Mouse (Mus musculus): ENCODE data around the gene Osbpl8. TPM values are rescaled to one million over a fixed set of nuclear protein-coding genes. Genes with fewer than 3 reads are reported as not detected.

Gene Osbpl8
- total and polyA plus RNA-seq, 2 experiments from 2014 or later = 16.6 to 89.5 TPM

GRCm38 (mm10) chr10:111308850-111309501, 144.4 kb downstream of the Osbpl8 start:
- WGBS = 91% methylated on average over 13 of the region's 13 CpGs
- H3K9ac ChIP-seq = no peak overlapping the region

GRCm38 (mm10) chr10:111313282-111313681, 148.7 kb downstream of the Osbpl8 start:
- ATAC-seq = no peak
- no peaks in the 10 kb centered on the region for H3K4me1 ChIP-seq (ENCODE audit: insufficient read depth)
- H3K27ac ChIP-seq (ENCODE audit: low read depth, low read length) = no peak overlapping the region
- H3K27me3 ChIP-seq (ENCODE audit: insufficient read depth, low read length) = no peaks in the 10 kb centered on the region
- no peak overlapping the region for H3K9ac ChIP-seq
- DNase-seq = no peak
- TF ChIP-seq CTCF (IDR thresholded peaks at IDR 0.05; ENCODE audit: low read depth) = no peak
- H3K4me3 ChIP-seq (ENCODE audit: low read depth, low read length) = no peak overlapping the region
- H3K36me3 ChIP-seq (ENCODE audit: insufficient read depth) = no peaks in the 10 kb centered on the region
- no peak overlapping the region for H3K4me2 ChIP-seq (ENCODE audit: low read depth)
- no peaks in the 10 kb centered on the region for H3K9me3 ChIP-seq (ENCODE audit: low read length)
- WGBS = 74% methylated on average over 6 of the region's 6 CpGs

More at GRCm38 (mm10) chr10:111308850-111309501, 144.4 kb downstream of the Osbpl8 start:
- Histone ChIP-seq H3K4me2 (ENCODE audit: low read depth) (no peak overlapping the region), H3K4me1 (ENCODE audit: insufficient read depth) (no peaks in the 10 kb centered on the region), H3K36me3 (ENCODE audit: insufficient read depth) (no peaks in the 10 kb centered on the region), H3K9me3 (ENCODE audit: low read length) (no peaks in the 10 kb centered on the region), H3K27me3 (ENCODE audit: insufficient read depth, low read length) (no peaks in the 10 kb centered on the region), H3K27ac (ENCODE audit: low read depth, low read length) (no peak overlapping the region), H3K4me3 (ENCODE audit: low read depth, low read length) (no peak overlapping the region)
- no peak for ATAC-seq
- no peak for DNase-seq
- no peak for TF ChIP-seq CTCF (IDR thresholded peaks at IDR 0.05; ENCODE audit: low read depth)

- H3K4me1 ChIP-seq (ENCODE audit: insufficient read depth) = no peaks in the 10 kb centered on the region
Observed at GRCm38 (mm10) chr10:111314636-111315395, 150.3 kb downstream of the Osbpl8 start.

GRCm38 (mm10) chr10:111315940-111316339, 151.4 kb downstream of the Osbpl8 start:
- no peak for ATAC-seq
- Histone ChIP-seq H3K4me1 (ENCODE audit: insufficient read depth) (no peaks in the 10 kb centered on the region), H3K36me3 (ENCODE audit: insufficient read depth) (no peaks in the 10 kb centered on the region), H3K4me2 (ENCODE audit: low read depth) (no peak overlapping the region), H3K9ac (no peak overlapping the region), H3K9me3 (ENCODE audit: low read length) (no peaks in the 10 kb centered on the region), H3K27me3 (ENCODE audit: insufficient read depth, low read length) (no peaks in the 10 kb centered on the region), H3K27ac (ENCODE audit: low read depth, low read length) (no peak overlapping the region), H3K4me3 (ENCODE audit: low read depth, low read length) (no peak overlapping the region)
- no peak for TF ChIP-seq CTCF (IDR thresholded peaks at IDR 0.05; ENCODE audit: low read depth)
- DNase-seq = no peak
- 84% methylated on average over 3 of the region's 3 CpGs for WGBS

More at GRCm38 (mm10) chr10:111314636-111315395, 150.3 kb downstream of the Osbpl8 start:
- H3K4me3 ChIP-seq (ENCODE audit: low read depth, low read length) = no peak overlapping the region
- H3K36me3 ChIP-seq (ENCODE audit: insufficient read depth) = no peaks in the 10 kb centered on the region
- H3K27ac ChIP-seq (ENCODE audit: low read depth, low read length) = no peak overlapping the region
- ATAC-seq (no peak), DNase-seq (no peak)
- 75% methylated on average over 10 of the region's 10 CpGs for WGBS
- H3K9me3 ChIP-seq (ENCODE audit: low read length) = no peaks in the 10 kb centered on the region
- no peak for TF ChIP-seq CTCF (IDR thresholded peaks at IDR 0.05; ENCODE audit: low read depth)
- no peak overlapping the region for H3K4me2 ChIP-seq (ENCODE audit: low read depth)
- H3K9ac ChIP-seq = no peak overlapping the region
- H3K27me3 ChIP-seq (ENCODE audit: insufficient read depth, low read length) = no peaks in the 10 kb centered on the region

GRCm38 (mm10) chr10:111318021-111318420, 153.5 kb downstream of the Osbpl8 start:
- H3K4me3 ChIP-seq (ENCODE audit: low read depth, low read length) = no peak overlapping the region
- TF ChIP-seq CTCF (IDR thresholded peaks at IDR 0.05; ENCODE audit: low read depth) = peak; percentile 22; the same call in 1 of the 2 replicates
- WGBS = 56% methylated on average over 3 of the region's 3 CpGs
- DNase-seq (peak; percentile 66), ATAC-seq (peak; percentile 93)
- H3K27ac ChIP-seq (ENCODE audit: low read depth, low read length) = 0 out of 2 replicates have a peak overlapping the region, but pooled peaks have one; percentile 21
- no peaks in the 10 kb centered on the region for H3K4me1 ChIP-seq (ENCODE audit: insufficient read depth)
- no peak overlapping the region for H3K4me2 ChIP-seq (ENCODE audit: low read depth)
- no peaks in the 10 kb centered on the region for H3K27me3 ChIP-seq (ENCODE audit: insufficient read depth, low read length)
- H3K9me3 ChIP-seq (ENCODE audit: low read length) = no peaks in the 10 kb centered on the region
- no peak overlapping the region for H3K9ac ChIP-seq
- H3K36me3 ChIP-seq (ENCODE audit: insufficient read depth) = no peaks in the 10 kb centered on the region

- Histone ChIP-seq H3K4me3 (ENCODE audit: low read depth, low read length) (no peak overlapping the region), H3K27ac (ENCODE audit: low read depth, low read length) (no peak overlapping the region), H3K36me3 (ENCODE audit: insufficient read depth) (no peaks in the 10 kb centered on the region), H3K9me3 (ENCODE audit: low read length) (no peaks in the 10 kb centered on the region), H3K4me2 (ENCODE audit: low read depth) (no peak overlapping the region), H3K27me3 (ENCODE audit: insufficient read depth, low read length) (no peaks in the 10 kb centered on the region), H3K4me1 (ENCODE audit: insufficient read depth) (no peaks in the 10 kb centered on the region), H3K9ac (no peak overlapping the region)
- DNase-seq (no peak), ATAC-seq (no peak)
- WGBS = 84% methylated on average over 9 of the region's 9 CpGs
- no peak for TF ChIP-seq CTCF (IDR thresholded peaks at IDR 0.05; ENCODE audit: low read depth)
Observed at GRCm38 (mm10) chr10:111318805-111319500, 154.4 kb downstream of the Osbpl8 start.
